Mouse (Mus musculus) E14TG2a.4 (cell line): Measurements from ENCODE around the gene E130114P18Rik.

ENCODE experiments used
- H3K27me3 ChIP-seq: 2 replicates; pipeline ENCODE4 v1.6.1; 2014; ENCODE audit warnings: low read length, control low read depth; ENCODE audit not compliant: insufficient read depth
- H3K36me3 ChIP-seq: 2 replicates; pipeline ENCODE4 v1.6.1; 2014; ENCODE audit warnings: low read length, control low read depth; ENCODE audit not compliant: insufficient read depth
- H3K4me1 ChIP-seq: replicated peaks from 2 replicates; pipeline ENCODE4 v1.6.1; 2014; ENCODE audit warnings: low read depth, low read length, control low read depth
- H3K4me3 ChIP-seq: replicated peaks from 2 replicates; pipeline ENCODE4 v1.5.1; 2014; ENCODE audit warnings: mild to moderate bottlenecking, low read length
- H3K9me3 ChIP-seq: 2 replicates; pipeline ENCODE4 v1.6.1; 2014; ENCODE audit warnings: low read length, control low read depth
- CTCF ChIP-seq: conservative IDR thresholded peaks from 2 replicates; pipeline ENCODE4 v1.5.1; 2014; ENCODE audit warnings: low read length
- NANOG ChIP-seq: IDR thresholded peaks from 2 replicates; pipeline ENCODE4 v1.6.1; 2014; ENCODE audit warnings: borderline replicate concordance, low read length, mixed read lengths
- POU5F1 ChIP-seq: IDR thresholded peaks from 2 replicates; pipeline ENCODE4 v1.6.1; 2014; ENCODE audit warnings: low read length, borderline replicate concordance

E130114P18Rik gene

GRCm38 (mm10) chr4:97809582-97810295 is 31.9 kb upstream of the E130114P18Rik start:
- H3K36me3 ChIP-seq: no peaks in the 10 kb centered on the region
- TF ChIP-seq POU5F1 (no peak), CTCF (no peak), NANOG (no peak)
- no peaks in the 10 kb centered on the region for H3K9me3 ChIP-seq
- no peaks in the 10 kb centered on the region for H3K27me3 ChIP-seq
- no peak overlapping the region for H3K4me3 ChIP-seq
- H3K4me1 ChIP-seq: no peaks in the 10 kb centered on the region

- Histone ChIP-seq H3K27me3 (no peaks in the 10 kb centered on the region), H3K4me3 (no peak overlapping the region), H3K4me1 (no peaks in the 10 kb centered on the region), H3K9me3 (no peaks in the 10 kb centered on the region), H3K36me3 (no peaks in the 10 kb centered on the region)
- TF ChIP-seq CTCF (no peak), POU5F1 (no peak), NANOG (no peak)
Measured at GRCm38 (mm10) chr4:97808885-97809284, 31.0 kb upstream of the E130114P18Rik start.

GRCm38 (mm10) chr4:97806924-97807323 is 29.0 kb upstream of the E130114P18Rik start:
- Histone ChIP-seq H3K4me1 (no peaks in the 10 kb centered on the region), H3K4me3 (no peak overlapping the region), H3K9me3 (no peaks in the 10 kb centered on the region), H3K27me3 (no peaks in the 10 kb centered on the region), H3K36me3 (no peaks in the 10 kb centered on the region)
- TF ChIP-seq POU5F1: no peak
- no peak for TF ChIP-seq CTCF
- TF ChIP-seq NANOG: no peak

- TF ChIP-seq NANOG: no peak
- no peak for TF ChIP-seq POU5F1
- TF ChIP-seq CTCF: no peak
- Histone ChIP-seq H3K4me3 (no peak overlapping the region), H3K27me3 (no peaks in the 10 kb centered on the region), H3K36me3 (no peaks in the 10 kb centered on the region), H3K4me1 (no peaks in the 10 kb centered on the region), H3K9me3 (no peaks in the 10 kb centered on the region)
Measured at GRCm38 (mm10) chr4:97805896-97806808, 28.3 kb upstream of the E130114P18Rik start.

- no peaks in the 10 kb centered on the region for H3K4me1 ChIP-seq
- H3K4me3 ChIP-seq: no peak overlapping the region
- H3K36me3 ChIP-seq: no peaks in the 10 kb centered on the region
- no peaks in the 10 kb centered on the region for H3K27me3 ChIP-seq
- TF ChIP-seq POU5F1 (no peak), NANOG (no peak), CTCF (no peak)
- no peaks in the 10 kb centered on the region for H3K9me3 ChIP-seq
Measured at GRCm38 (mm10) chr4:97805255-97805654, 27.4 kb upstream of the E130114P18Rik start.

- no peaks in the 10 kb centered on the region for H3K4me1 ChIP-seq
- no peak for TF ChIP-seq NANOG
- H3K4me3 ChIP-seq: no peak overlapping the region
- no peaks in the 10 kb centered on the region for H3K36me3 ChIP-seq
- H3K27me3 ChIP-seq: no peaks in the 10 kb centered on the region
- H3K9me3 ChIP-seq: no peaks in the 10 kb centered on the region
Measured at GRCm38 (mm10) chr4:97804638-97805037, 26.8 kb upstream of the E130114P18Rik start.

GRCm38 (mm10) chr4:97803791-97804190 is 25.9 kb upstream of the E130114P18Rik start:
- Histone ChIP-seq H3K4me3 (no peak overlapping the region), H3K27me3 (no peaks in the 10 kb centered on the region), H3K9me3 (no peaks in the 10 kb centered on the region), H3K4me1 (no peaks in the 10 kb centered on the region), H3K36me3 (no peaks in the 10 kb centered on the region)
- no peak for TF ChIP-seq POU5F1
- no peak for TF ChIP-seq CTCF
- TF ChIP-seq NANOG: no peak

- TF ChIP-seq CTCF: no peak
- TF ChIP-seq NANOG: no peak
- no peak for TF ChIP-seq POU5F1
- Histone ChIP-seq H3K4me3 (no peak overlapping the region), H3K36me3 (no peaks in the 10 kb centered on the region), H3K4me1 (no peaks in the 10 kb centered on the region), H3K9me3 (peaks cover 10% of the 10 kb centered on the region; the same call in 1 of the 2 replicates), H3K27me3 (no peaks in the 10 kb centered on the region)
Measured at GRCm38 (mm10) chr4:97796505-97796904, 18.6 kb upstream of the E130114P18Rik start.

- H3K4me3 ChIP-seq: no peak overlapping the region
- H3K27me3 ChIP-seq: no peaks in the 10 kb centered on the region
- H3K4me1 ChIP-seq: no peaks in the 10 kb centered on the region
- no peaks in the 10 kb centered on the region for H3K36me3 ChIP-seq
- peaks cover 10% of the 10 kb centered on the region; the same call in 1 of the 2 replicates for H3K9me3 ChIP-seq
- no peak for TF ChIP-seq NANOG
- no peak for TF ChIP-seq CTCF
- no peak for TF ChIP-seq POU5F1
Measured at GRCm38 (mm10) chr4:97795957-97796356, 18.1 kb upstream of the E130114P18Rik start.
